Mouse (Mus musculus) gastrocnemius, adult 2 months (tissue): ENCODE measurements at regions not wholly inside any gene's neighbourhood (a gene's known extent, or its start where the extent isn't known, plus 50 kb on each side); places are given as distances from the start of the nearest gene placed in this dataset.

Source experiments
- DNase-seq: peaks from one replicate; pipeline ENCODE4 v3.0.0; 2022
- H3K27ac ChIP-seq: fragments of 200-600 bp; 2 replicates; pipeline ENCODE4 v1.8.1; 2022; ENCODE audit warnings: mild to moderate bottlenecking
- H3K4me3 ChIP-seq: fragments of 200-600 bp; 2 replicates; pipeline ENCODE4 v1.8.1; 2022; ENCODE audit warnings: mild to moderate bottlenecking, moderate library complexity
- CTCF ChIP-seq: fragments of 200-600 bp; IDR thresholded peaks from 2 replicates; pipeline ENCODE4 v1.8.1; 2022; ENCODE audit warnings: antibody characterized with exemption, mild to moderate bottlenecking, moderate library complexity
- intact Hi-C: fragments of 180-260 bp; cut with DNase I; formaldehyde crosslinking; loops from one replicate; pipeline ENCODE4 v1.15.1; 2025

DNA sequence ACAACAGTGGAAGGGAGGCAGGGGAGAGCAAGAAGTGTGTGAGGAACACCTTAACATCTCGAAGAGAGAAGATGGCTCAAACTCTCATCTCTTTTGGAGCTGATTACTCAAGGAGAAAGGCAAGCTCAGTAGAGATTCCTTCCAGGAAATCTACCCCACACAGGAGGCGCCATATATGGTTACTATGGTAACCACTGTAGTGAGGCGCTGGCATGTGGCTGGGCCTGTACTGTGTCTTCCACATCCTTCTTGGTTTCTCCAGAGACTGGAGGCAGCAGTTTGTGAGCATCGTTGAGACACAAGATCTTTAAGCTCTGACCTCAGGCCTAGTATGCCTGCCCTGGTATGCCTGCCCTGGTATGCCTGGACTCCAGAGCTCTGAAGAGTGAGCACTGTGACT, 191.6 kb upstream of the Foxq1 start:
- Histone ChIP-seq H3K4me3 (no peak overlapping the region), H3K27ac (no peak overlapping the region)
- TF ChIP-seq CTCF, result no peak
- no peak for DNase-seq
- intact Hi-C loops, result no loop called here

- H3K27ac ChIP-seq, result no peak overlapping the region
- intact Hi-C loops, result no loop called here
Measured at GRCm38 (mm10) chr13:31367226-31367625, 188.7 kb upstream of the Foxq1 start.

GRCm38 (mm10) chr13:31369182-31369581, 186.8 kb upstream of the Foxq1 start:
- no peak overlapping the region for H3K4me3 ChIP-seq
- TF ChIP-seq CTCF, result no peak
- intact Hi-C loops, result no loop called here
- no peak for DNase-seq
- no peak overlapping the region for H3K27ac ChIP-seq

More at GRCm38 (mm10) chr13:31367226-31367625, 188.7 kb upstream of the Foxq1 start:
- H3K4me3 ChIP-seq, result no peak overlapping the region
- DNase-seq, result no peak
- TF ChIP-seq CTCF, result no peak

DNA sequence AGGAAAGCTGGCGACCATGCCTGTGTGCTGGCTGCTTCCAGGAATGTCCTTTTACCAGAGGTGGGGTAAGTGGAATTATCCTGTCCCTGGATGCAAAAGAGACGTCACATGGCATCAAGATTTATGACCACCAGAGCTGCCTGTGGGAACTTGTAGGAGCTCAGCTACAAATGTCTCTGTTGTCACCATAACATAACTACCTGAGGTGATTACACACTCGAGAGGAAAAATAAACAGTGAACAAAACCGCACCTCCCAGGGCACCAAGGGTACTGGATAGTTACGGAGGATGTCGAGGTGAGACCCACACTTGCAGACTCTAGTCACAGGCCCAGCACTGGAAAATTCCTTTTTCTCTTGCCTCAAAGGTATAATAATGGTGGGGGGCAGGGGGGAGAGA, 185.1 kb upstream of the Foxq1 start:
- no peak for DNase-seq
- intact Hi-C loops, result no loop called here
- no peak for TF ChIP-seq CTCF
- Histone ChIP-seq H3K27ac (no peak overlapping the region), H3K4me3 (no peak overlapping the region)

DNA sequence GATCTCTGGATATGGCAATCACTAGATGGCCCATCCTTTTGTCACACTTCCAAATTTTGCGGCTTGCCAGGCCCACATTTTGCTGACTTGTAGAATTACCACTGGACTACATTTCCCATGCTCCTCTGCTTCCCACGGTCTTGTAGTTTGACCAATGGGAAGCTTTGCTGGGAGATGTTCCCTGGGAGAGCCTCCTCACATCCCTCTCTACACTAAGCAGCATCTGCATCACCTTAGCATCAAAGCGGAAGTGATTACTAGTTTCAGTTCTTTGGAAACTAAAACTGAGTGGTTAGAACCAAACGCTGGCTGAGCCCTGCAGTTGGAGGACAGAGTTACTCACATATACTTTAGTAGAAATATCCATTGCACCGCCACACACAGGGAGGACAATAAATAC, 181.9 kb upstream of the Foxq1 start:
- no peak for TF ChIP-seq CTCF
- intact Hi-C loops, result no loop called here

GRCm38 (mm10) chr13:31393421-31394215, 162.3 kb upstream of the Foxq1 start:
- Histone ChIP-seq H3K4me3 (no peak overlapping the region), H3K27ac (no peak overlapping the region)
- no peak for TF ChIP-seq CTCF
- no peak for DNase-seq
- intact Hi-C loops, result no loop called here

More for the DNA sequence above, 181.9 kb upstream of the Foxq1 start:
- no peak overlapping the region for H3K27ac ChIP-seq
- no peak overlapping the region for H3K4me3 ChIP-seq
- DNase-seq, result no peak

GRCm38 (mm10) chr13:31396216-31396910, 159.6 kb upstream of the Foxq1 start:
- H3K27ac ChIP-seq, result no peak overlapping the region
- no peak for TF ChIP-seq CTCF
- intact Hi-C loops, result no loop called here
- H3K4me3 ChIP-seq, result no peak overlapping the region
- no peak for DNase-seq

DNA sequence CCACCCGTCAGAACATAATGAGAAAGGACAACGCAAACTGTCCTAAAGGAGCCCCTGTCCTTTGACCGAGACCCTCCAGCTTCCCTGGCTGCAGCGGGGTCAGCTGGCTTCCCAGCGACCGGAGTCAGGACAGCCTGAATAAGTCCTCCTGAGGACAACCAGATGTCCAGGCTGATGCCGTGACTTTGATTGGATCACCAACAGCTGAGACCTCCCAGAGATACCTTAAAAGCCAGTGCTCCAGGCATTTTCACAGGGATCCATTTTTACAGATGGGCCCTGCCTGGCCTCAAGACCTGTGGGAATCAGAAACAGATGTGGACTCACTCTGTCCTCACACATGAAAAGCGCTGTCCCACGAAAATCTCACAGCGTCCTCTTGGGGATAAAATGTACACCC, 158.7 kb upstream of the Foxq1 start:
- intact Hi-C loops, result no loop called here
- TF ChIP-seq CTCF, result no peak
- no peak overlapping the region for H3K4me3 ChIP-seq
- H3K27ac ChIP-seq, result no peak overlapping the region
- DNase-seq, result no peak

GRCm38 (mm10) chr13:31400401-31400800, 155.5 kb upstream of the Foxq1 start:
- no peak overlapping the region for H3K4me3 ChIP-seq
- no peak for DNase-seq
- intact Hi-C loops, result no loop called here
- no peak overlapping the region for H3K27ac ChIP-seq
- no peak for TF ChIP-seq CTCF

GRCm38 (mm10) chr13:31405312-31405711, 150.6 kb upstream of the Foxq1 start:
- intact Hi-C loops, result no loop called here
- no peak for TF ChIP-seq CTCF
- Histone ChIP-seq H3K4me3 (no peak overlapping the region), H3K27ac (no peak overlapping the region)
- DNase-seq, result no peak

GRCm38 (mm10) chr13:31408439-31409122, 147.4 kb upstream of the Foxq1 start:
- Histone ChIP-seq H3K27ac (no peak overlapping the region), H3K4me3 (no peak overlapping the region)
- TF ChIP-seq CTCF, result no peak
- intact Hi-C loops, result no loop called here
- DNase-seq, result no peak

DNA sequence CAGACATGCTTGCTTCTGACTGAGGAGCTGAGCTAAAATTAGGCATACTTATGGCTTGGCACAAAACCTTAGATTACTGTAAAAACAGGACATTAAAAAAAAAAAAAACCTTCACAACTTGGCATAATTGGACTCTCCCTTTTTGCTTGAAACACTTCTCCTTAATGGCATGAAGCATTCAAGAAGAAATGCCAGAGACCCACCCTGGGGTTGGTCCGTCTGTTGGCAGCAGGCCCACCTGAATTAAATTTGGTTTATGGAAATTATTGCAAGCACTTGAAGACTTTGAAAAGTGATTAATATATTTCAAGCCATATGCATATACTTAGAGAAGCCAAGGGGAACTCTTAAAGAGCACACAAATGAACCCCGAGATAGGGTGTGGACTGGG, 146.8 kb upstream of the Foxq1 start:
- intact Hi-C loops, result no loop called here
- H3K27ac ChIP-seq, result no peak overlapping the region
- no peak for TF ChIP-seq CTCF

DNA sequence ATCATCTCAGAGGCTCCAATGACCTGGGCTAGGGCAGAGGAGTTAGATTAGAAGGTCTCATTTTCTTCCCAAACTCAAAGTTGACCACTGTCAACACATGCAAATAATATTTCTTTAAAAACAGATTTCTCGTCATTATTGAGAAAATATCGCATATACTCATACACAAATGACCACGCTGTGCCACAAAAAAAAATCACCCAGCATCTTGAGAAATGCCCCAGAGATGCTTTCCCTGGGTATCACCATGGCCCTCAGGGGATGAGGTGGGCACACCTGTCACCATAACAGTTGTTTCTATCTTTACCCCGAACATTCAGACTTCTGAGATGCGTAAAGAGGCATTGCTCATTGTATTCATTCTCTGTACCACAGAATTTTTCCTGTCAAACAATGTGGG, 134.4 kb upstream of the Foxq1 start:
- intact Hi-C loops, result no loop called here
- TF ChIP-seq CTCF, result no peak
- no peak for DNase-seq
- H3K27ac ChIP-seq, result no peak overlapping the region
- H3K4me3 ChIP-seq, result no peak overlapping the region

More for the DNA sequence above, 146.8 kb upstream of the Foxq1 start:
- H3K4me3 ChIP-seq, result no peak overlapping the region
- no peak for DNase-seq
